Mouse (Mus musculus) lung, embryonic 16.5 days (tissue): ENCODE measurements at regions not wholly inside any gene's neighbourhood (a gene's known extent, or its start where the extent isn't known, plus 50 kb on each side); places are given as distances from the start of the nearest gene placed in this dataset.

Experiments used
- ATAC-seq: fragments of 200-750 bp; cut with Nextera tagmentation; 2 replicates; pipeline ENCODE4 v1.8.0; 2017; ENCODE audit warnings: low read depth, mild to moderate bottlenecking, moderate library complexity
- H3K27ac ChIP-seq: fragments of 300-500 bp; sonication (generic); 2 replicates; pipeline ENCODE4 v1.5.1; 2014; ENCODE audit warnings: mild to moderate bottlenecking, control low read depth, low read length
- H3K27me3 ChIP-seq: fragments of 300-500 bp; sonication (generic); 2 replicates; pipeline ENCODE4 v1.6.1; 2014; ENCODE audit warnings: low read depth, low read length, mixed read lengths; ENCODE audit not compliant: control insufficient read depth, insufficient read depth
- H3K36me3 ChIP-seq: fragments of 300-500 bp; sonication (generic); 2 replicates; pipeline ENCODE4 v1.6.1; 2014; ENCODE audit warnings: low read length; ENCODE audit not compliant: control insufficient read depth, insufficient read depth
- H3K4me1 ChIP-seq: fragments of 300-500 bp; sonication (generic); replicated peaks from 2 replicates; pipeline ENCODE4 v1.6.1; 2014; ENCODE audit warnings: low read length, mixed read lengths; ENCODE audit not compliant: control insufficient read depth, insufficient read depth
- H3K4me2 ChIP-seq: fragments of 300-500 bp; sonication (generic); 2 replicates; pipeline ENCODE4 v1.6.1; 2014; ENCODE audit warnings: low read depth, low read length, control low read depth
- H3K4me3 ChIP-seq: fragments of 300-500 bp; sonication (generic); 2 replicates; pipeline ENCODE4 v1.5.1; 2014; ENCODE audit warnings: mild to moderate bottlenecking, low read length, control low read depth
- H3K9ac ChIP-seq: fragments of 300-500 bp; sonication (generic); 2 replicates; pipeline ENCODE4 v1.6.1; 2014; ENCODE audit warnings: low read length, control low read depth
- H3K9me3 ChIP-seq: fragments of 300-500 bp; sonication (generic); 2 replicates; pipeline ENCODE4 v1.6.1; 2016; ENCODE audit warnings: low read length; ENCODE audit not compliant: control insufficient read depth
- WGBS: fragments of 180-500 bp; shearing (Covaris S2); extraction: QIAGEN DNeasy Blood & Tissue Kit; methylation state at CpG from one replicate; pipeline ENCODE4 v1.1.7; 2014; 5-methylcytosine and 5-hydroxymethylcytosine counted together

- Histone ChIP-seq H3K27ac (no peak overlapping the region), H3K4me2 (no peak overlapping the region), H3K36me3 (no peaks in the 10 kb centered on the region), H3K4me1 (no peaks in the 10 kb centered on the region), H3K9ac (no peak overlapping the region), H3K27me3 (no peaks in the 10 kb centered on the region), H3K9me3 (no peaks in the 10 kb centered on the region), H3K4me3 (no peak overlapping the region)
- WGBS, result 61% methylated on average over 2 of the region's 2 CpGs
- no peak for ATAC-seq
These were observed 124.6 kb downstream of the Gm4791 start for GRCm38 (mm10) chr9:47123113-47123512.

GRCm38 (mm10) chr9:47125517-47125916 is 127.0 kb downstream of the Gm4791 start:
- no peak for ATAC-seq
- Histone ChIP-seq H3K27ac (no peak overlapping the region), H3K9me3 (no peaks in the 10 kb centered on the region), H3K27me3 (no peaks in the 10 kb centered on the region), H3K4me2 (no peak overlapping the region), H3K4me3 (no peak overlapping the region), H3K4me1 (no peaks in the 10 kb centered on the region), H3K36me3 (no peaks in the 10 kb centered on the region), H3K9ac (no peak overlapping the region)
- WGBS, result 77% methylated on average over 3 of the region's 3 CpGs

DNA sequence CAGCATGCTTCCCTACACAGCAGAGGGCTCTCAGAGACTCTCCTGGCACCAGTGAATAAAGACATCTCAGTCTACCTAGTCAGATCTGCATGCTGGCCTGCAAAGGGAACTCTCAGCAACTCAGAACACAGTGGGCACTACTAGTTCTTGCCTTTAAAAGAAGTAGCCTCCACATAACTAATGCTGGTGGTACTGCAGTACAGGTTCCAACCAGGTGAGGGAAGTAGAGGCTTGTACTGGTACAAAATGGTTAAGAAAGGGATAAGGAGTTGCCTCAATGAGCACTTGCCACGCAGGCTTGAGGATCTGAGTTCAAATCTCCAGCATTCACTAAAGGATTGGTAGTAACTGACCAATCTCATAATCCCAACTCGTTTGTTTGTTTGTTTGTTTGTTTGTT is 127.7 kb downstream of the Gm4791 start:
- H3K4me2 ChIP-seq, result no peak overlapping the region
- ATAC-seq, result no peak
- no peaks in the 10 kb centered on the region for H3K36me3 ChIP-seq
- no peak overlapping the region for H3K9ac ChIP-seq
- H3K9me3 ChIP-seq, result no peaks in the 10 kb centered on the region
- no peak overlapping the region for H3K27ac ChIP-seq
- 51% methylated on average over 2 of the region's 2 CpGs for WGBS
- H3K27me3 ChIP-seq, result no peaks in the 10 kb centered on the region
- no peak overlapping the region for H3K4me3 ChIP-seq
- H3K4me1 ChIP-seq, result no peaks in the 10 kb centered on the region

DNA sequence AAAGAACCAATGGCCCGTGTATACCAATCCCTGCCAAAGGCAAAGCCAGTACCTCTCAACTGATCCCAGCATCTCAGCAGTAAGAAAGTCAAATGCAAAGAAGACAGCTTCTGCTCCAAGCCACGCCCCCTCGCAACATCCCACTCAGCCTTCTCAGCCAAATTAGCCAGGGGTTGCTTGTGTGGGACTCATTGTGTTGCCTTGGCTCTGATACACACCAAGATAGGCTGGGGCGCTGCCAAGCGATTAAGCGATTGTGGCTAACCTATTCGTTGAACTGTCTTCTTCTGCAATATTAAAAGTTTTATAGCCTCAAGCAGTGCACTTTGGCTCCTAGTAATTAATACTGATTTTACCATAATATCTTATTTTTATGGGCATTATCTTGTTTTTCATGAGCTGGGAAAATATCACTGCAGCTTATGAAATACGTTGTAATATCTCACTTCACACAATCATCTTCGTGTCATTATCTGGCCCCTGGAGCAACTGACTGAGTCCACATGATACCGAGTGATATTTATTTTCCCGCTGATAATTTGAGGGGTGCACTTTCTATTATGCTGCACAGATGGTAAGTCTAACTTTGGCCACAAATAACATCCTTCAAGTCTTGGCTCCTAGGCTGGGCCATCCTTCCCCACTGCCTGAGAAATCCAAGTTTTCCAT is 129.3 kb downstream of the Gm4791 start:
- Histone ChIP-seq H3K4me2 (no peak overlapping the region), H3K27ac (no peak overlapping the region), H3K4me3 (no peak overlapping the region), H3K27me3 (no peaks in the 10 kb centered on the region), H3K36me3 (no peaks in the 10 kb centered on the region), H3K4me1 (no peaks in the 10 kb centered on the region), H3K9ac (no peak overlapping the region), H3K9me3 (no peaks in the 10 kb centered on the region)
- ATAC-seq, result no peak
- WGBS, result 68% methylated on average over 11 of the region's 11 CpGs

DNA sequence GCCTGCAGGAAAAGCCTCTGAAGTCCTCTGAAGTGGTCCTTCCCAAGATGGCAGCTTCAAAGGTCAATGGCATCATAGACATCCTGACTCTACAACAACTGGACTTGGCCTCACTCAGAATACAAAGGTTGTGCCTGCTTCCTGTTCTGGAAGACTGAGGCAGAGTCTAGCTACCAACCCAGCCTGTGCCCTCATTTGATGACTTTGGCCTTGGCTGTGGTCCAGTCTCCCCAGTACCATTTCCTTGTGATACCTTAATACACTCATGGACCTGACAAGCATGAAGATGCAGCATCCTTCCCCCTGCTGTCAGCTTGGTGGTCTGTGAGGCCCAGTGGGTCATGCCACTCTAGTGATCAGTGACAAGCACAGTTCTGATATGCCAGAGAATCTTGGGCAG is 130.6 kb downstream of the Gm4791 start:
- Histone ChIP-seq H3K4me1 (no peaks in the 10 kb centered on the region), H3K27me3 (no peaks in the 10 kb centered on the region), H3K27ac (no peak overlapping the region), H3K9me3 (no peaks in the 10 kb centered on the region), H3K9ac (no peak overlapping the region), H3K4me3 (no peak overlapping the region), H3K36me3 (no peaks in the 10 kb centered on the region), H3K4me2 (no peak overlapping the region)
- ATAC-seq, result no peak

GRCm38 (mm10) chr9:47133454-47133853 is 134.9 kb downstream of the Gm4791 start:
- no peak overlapping the region for H3K4me3 ChIP-seq
- no peak for ATAC-seq
- no peak overlapping the region for H3K27ac ChIP-seq
- WGBS, result 89% methylated on average over 5 of the region's 5 CpGs
- H3K36me3 ChIP-seq, result no peaks in the 10 kb centered on the region
- no peak overlapping the region for H3K4me2 ChIP-seq
- no peaks in the 10 kb centered on the region for H3K4me1 ChIP-seq
- H3K9me3 ChIP-seq, result no peaks in the 10 kb centered on the region
- H3K9ac ChIP-seq, result no peak overlapping the region
- no peaks in the 10 kb centered on the region for H3K27me3 ChIP-seq

GRCm38 (mm10) chr9:47133873-47134272 is 135.3 kb downstream of the Gm4791 start:
- 51% methylated on average over 8 of the region's 8 CpGs for WGBS
- no peak overlapping the region for H3K4me3 ChIP-seq
- ATAC-seq, result no peak

GRCm38 (mm10) chr9:47134479-47134878 is 135.9 kb downstream of the Gm4791 start:
- ATAC-seq, result no peak
- H3K9ac ChIP-seq, result no peak overlapping the region
- H3K27ac ChIP-seq, result no peak overlapping the region
- H3K27me3 ChIP-seq, result no peaks in the 10 kb centered on the region
- WGBS, result 78% methylated on average over 4 of the region's 4 CpGs
- no peaks in the 10 kb centered on the region for H3K9me3 ChIP-seq
- no peaks in the 10 kb centered on the region for H3K4me1 ChIP-seq
- H3K4me3 ChIP-seq, result no peak overlapping the region
- H3K4me2 ChIP-seq, result no peak overlapping the region
- no peaks in the 10 kb centered on the region for H3K36me3 ChIP-seq

More at GRCm38 (mm10) chr9:47133873-47134272, 135.3 kb downstream of the Gm4791 start:
- no peaks in the 10 kb centered on the region for H3K4me1 ChIP-seq
- H3K4me2 ChIP-seq, result no peak overlapping the region
- no peaks in the 10 kb centered on the region for H3K27me3 ChIP-seq
- H3K9me3 ChIP-seq, result no peaks in the 10 kb centered on the region
- H3K27ac ChIP-seq, result no peak overlapping the region
- H3K9ac ChIP-seq, result no peak overlapping the region
- no peaks in the 10 kb centered on the region for H3K36me3 ChIP-seq

GRCm38 (mm10) chr9:47136641-47137040 is 138.1 kb downstream of the Gm4791 start:
- no peak overlapping the region for H3K9ac ChIP-seq
- no peak for ATAC-seq
- H3K4me3 ChIP-seq, result no peak overlapping the region
- no peaks in the 10 kb centered on the region for H3K27me3 ChIP-seq
- WGBS, result 88% methylated on average over 5 of the region's 5 CpGs
- H3K9me3 ChIP-seq, result no peaks in the 10 kb centered on the region
- no peak overlapping the region for H3K4me2 ChIP-seq
- H3K36me3 ChIP-seq, result no peaks in the 10 kb centered on the region
- no peaks in the 10 kb centered on the region for H3K4me1 ChIP-seq
- H3K27ac ChIP-seq, result no peak overlapping the region

- Histone ChIP-seq H3K4me2 (no peak overlapping the region), H3K27me3 (no peaks in the 10 kb centered on the region), H3K36me3 (no peaks in the 10 kb centered on the region), H3K27ac (no peak overlapping the region), H3K4me3 (no peak overlapping the region), H3K4me1 (no peaks in the 10 kb centered on the region), H3K9ac (no peak overlapping the region), H3K9me3 (no peaks in the 10 kb centered on the region)
- ATAC-seq, result no peak
- WGBS, result 82% methylated on average over 7 of the region's 7 CpGs
These were observed 154.9 kb downstream of the Gm4791 start for GRCm38 (mm10) chr9:47153471-47153870.
